Mouse (Mus musculus) left cerebral cortex, adult 9 months (tissue): ENCODE results near the gene Tgfbrap1.

Source experiments
- DNase-seq, 2 experiments: peaks; one replicate each; pipeline ENCODE4 v3.0.0; 2022; ENCODE audit warnings: low spot score in 2 of 2

The Tgfbrap1 gene

DNA sequence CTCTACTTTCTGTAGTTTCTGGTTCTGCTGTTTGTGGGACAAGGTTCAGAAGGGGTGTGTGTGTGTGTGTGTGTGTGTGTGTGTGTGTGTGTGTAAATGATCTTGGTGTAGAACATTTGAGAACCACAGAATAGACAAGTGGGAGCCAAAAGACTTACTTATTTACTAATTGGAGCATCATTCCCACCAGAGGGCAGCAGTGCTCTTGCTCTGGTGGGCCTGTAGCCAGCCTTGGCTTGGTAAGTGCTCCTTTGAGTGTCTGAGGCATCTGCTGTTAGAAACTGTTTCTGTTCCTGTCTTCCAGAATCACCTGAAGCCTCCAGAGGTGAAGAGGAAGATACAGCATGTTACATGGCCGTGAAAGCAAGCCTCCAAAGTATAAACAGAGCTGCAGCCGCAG, 14.4 kb upstream of the Tgfbrap1 start:
- DNase-seq, result peak in 1 of 2 experiments; percentile 83

DNA sequence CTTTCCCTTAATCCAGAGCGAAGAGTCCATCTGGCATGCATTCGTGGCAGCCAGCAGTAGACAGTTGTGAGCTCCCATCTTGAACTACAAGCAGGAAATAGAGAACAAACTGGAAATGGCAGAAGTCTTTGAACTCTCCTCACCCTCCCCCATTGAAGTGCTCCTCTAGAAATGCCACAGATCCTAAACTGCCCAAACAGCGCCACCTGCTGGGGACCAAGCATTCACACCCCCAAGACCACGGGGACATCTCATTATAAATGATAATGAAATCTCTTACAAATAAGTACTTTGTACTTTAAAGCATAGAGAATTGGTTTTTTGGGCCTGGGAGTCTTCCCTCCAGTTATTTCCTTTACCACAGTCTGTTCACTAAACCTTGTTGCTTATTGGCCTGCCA, 12.1 kb upstream of the Tgfbrap1 start:
- peak in 1 of 2 experiments; percentile 36 for DNase-seq

DNA sequence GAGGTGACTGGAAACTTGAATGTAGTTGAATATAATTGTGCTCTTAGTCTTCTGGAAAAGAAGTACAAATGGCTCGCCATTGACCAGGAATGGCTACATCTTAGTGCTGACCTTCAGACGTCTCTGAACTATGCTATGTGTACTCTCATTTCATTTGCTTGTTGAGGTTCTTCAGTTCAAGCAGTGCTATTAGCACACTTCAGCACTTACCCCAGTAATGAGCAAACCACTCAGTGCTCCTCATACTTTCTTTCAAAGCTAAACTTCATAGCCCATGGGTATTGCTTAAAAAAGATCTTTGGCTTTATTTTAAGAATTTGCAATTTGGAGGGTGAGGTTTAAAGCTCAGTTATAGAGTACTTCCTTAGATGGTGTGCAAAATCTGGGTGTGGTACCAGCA, 10.3 kb upstream of the Tgfbrap1 start:
- no peak for DNase-seq

DNA sequence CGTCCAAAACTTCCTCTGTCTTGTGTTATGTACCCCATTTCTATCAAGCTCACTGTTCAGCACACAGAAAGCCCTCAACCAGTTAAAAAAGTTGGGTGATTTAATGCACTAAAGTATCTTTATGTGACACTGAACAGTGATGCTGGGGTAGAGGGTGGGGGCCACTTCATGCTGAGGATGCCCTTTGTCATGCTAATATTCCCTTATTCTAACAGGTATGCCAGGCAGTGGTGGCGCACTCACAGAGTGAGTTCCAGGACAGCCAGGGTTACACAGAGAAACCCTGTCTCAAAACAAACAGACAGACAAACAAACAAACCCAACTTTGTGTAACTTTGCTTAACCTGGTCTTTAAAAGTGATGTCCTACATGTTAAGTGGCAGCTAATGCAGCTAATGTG, 4.2 kb downstream of the Tgfbrap1 start:
- DNase-seq, result no peak

DNA sequence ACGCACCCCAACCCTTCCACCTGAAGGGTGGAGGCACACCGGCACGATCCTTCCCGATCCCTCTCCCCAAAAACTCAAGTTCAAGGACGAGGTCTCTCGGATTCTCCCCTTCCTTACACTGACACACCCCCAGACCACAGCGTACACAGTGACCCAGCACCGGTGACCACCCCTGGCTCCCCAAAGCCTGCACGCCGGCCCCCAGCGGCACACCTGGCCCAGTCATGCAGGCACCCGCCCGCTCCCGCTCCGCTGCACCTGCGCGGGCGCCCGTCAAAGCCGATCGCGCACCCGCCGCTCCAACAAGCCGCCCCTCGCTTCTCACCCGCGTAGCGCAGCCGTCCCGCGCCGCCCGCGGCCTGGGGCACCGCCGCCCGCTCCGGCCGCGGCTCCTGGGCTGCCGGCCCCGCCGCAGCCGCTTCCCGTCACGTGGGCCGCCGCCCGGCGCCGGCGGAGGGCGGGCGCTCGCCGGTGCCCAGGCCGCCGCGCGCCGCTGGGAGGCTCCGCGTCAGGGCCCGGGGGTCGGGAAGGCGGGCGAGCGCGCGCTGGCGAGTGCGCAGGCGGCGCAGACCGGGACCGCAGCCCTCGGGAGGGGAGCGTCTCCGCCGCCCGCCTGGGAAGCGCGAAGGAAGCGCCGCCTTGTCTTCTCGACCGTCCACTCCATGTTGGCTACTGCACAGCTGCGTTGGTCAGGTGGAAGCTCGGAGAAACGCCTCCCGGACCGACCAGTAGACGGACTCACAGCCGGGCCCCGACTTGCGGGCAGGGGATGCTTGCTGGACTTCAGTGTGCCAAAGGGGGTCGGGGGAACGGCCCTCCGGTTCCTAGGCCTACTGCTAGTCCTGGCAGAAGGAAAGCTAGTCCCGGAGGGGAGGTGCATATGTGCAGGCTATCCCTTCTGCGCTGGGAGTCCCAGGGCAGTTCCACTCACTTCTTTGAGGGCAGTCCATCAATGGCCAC, 6.1 kb downstream of the Tgfbrap1 start:
- DNase-seq, result peak in 1 of 2 experiments; percentile 68

DNA sequence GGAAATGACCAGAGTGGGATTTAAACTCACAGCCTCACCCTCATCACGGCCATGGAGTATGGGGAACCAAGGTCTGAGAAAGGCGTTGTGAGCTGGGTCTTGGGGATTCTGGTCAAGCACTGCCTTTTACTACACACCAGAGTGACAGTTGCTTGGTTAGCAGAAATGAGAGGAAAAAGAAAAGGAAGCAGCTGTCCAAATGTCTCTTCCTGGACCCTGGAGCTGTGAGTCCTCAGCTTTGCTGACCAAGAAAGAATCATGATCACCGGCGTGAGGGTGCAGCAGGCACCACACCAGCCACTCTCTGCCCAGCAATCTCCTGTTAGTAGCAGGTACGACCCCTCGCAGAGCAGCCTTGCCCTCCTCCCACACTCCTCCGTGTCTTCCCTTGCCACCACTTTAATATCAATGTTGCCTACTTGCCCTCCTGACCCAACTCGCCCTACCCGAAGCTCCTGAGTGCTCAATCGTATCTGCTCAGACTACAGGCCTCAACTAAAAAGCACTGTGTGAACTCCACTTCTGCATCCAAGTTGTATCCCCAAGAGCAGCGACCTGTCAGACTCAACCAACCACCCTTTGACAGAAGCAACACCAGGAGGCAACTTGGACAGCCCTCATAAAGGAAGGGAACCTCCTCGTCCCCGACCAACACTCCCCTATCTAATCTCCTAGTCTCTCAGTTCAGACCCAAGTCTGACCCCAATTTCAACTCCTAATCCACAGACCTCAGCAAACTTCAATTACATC, 7.0 kb downstream of the Tgfbrap1 start:
- no peak for DNase-seq

DNA sequence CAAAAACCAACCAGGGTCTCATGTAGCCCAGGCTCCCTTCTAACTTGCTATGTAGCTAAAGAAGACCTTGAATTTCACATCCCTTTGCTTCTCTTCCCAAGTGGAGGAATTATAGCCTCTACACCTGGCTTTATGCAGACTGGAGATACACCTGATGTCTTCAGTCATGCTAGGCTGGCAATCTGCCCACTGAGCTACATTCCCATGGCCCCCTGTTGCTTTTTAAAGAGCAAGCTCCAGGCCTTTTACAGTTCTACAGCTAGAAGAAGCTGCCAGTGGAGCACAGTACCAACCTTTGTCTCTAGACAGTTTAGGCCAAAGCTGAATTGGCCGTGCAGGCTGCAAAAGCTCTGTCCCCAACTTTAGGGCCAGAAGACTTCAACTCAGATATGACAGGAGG, 8.0 kb downstream of the Tgfbrap1 start:
- no peak for DNase-seq

DNA sequence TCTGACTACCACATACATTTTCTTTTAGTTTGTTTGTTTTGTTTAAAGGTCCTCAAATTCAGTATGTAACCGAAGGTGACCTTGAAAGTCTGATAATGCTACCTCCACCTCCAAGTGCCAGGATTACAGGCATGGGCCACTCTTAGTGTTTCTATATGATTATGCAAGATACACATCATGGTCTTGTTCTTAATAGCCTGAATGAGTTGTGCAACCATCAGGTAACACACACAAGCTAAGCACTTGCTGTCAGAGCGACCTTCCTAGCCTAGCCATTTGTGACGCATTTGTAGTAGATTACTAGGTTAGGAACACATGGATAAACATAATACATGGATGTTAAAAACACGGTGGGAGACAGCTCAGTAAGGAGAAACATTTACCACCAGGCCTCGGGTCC, 15.5 kb downstream of the Tgfbrap1 start:
- no peak for DNase-seq

DNA sequence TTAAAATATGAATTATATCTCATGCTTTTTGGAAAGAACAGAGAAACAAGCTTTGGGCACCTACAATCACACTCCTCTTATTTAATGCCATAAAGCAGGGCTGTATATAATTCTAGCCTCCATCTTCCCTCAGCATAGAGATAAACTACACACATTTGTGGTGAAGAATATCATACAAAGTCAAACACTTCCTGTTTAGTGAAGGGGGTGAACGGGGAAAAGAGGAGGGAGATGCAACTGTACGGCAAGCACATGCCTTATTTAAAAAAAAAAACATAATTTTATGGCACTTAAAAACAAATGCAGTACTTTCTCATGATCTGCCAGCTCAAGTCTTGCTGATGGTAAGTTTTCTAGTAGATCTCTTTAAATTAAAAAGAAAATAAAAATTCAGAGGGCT, 20.3 kb downstream of the Tgfbrap1 start:
- no peak for DNase-seq

DNA sequence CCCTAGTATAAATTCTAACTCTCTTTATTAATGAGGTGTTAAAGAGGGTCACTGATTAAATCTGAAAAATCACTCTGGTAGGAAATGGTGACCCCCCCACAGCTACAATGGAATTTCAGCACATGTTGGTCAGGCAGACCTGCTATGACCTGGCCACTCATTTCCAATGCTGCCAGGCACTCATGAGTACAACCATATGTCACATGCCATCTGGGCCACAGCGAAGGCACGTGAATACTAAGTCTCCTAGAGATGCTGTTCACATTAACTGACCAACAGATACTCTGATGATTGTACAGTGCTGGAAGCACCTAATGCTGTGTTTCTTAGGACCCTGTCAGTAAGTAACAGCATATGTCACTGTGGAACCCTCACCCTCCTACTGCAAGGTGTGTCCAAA, 23.6 kb downstream of the Tgfbrap1 start:
- no peak for DNase-seq

DNA sequence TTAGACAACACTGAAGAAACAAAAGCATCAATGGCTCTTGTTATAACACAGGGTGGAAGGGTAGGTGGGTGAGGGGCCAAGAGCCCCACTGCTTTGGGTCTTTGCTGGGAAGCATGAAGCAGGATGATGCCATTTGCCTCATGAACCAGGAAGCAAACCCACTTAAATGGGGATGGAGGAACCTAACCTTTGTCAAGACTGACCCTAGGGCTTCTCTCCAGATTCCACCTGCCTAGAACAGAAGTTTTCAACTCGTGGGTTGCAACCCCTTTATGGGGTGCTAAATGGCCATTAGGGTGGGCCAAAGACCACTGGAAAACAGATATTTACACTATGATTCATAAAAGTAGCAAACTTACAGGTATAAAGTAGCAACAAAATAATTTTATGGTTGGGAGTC, 25.9 kb downstream of the Tgfbrap1 start:
- DNase-seq, result no peak

DNA sequence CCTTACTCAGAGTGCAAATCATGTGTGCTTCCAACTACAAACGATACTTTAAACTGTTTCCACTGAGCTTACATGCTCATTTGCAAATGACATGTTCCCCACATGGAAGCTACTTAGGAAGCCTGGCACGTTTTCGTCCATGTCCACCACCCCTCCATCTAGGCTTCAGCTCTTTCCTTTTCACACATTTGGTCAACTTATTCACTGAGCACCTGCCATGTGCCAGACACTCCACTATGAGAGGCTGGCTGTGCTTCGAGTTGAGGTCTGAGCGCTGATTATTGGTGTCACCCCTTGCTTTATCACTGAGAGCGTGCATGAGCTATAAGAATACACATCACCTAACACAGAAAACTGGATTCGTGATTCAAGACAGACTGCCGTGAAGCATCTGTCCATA, 26.4 kb downstream of the Tgfbrap1 start:
- no peak for DNase-seq

DNA sequence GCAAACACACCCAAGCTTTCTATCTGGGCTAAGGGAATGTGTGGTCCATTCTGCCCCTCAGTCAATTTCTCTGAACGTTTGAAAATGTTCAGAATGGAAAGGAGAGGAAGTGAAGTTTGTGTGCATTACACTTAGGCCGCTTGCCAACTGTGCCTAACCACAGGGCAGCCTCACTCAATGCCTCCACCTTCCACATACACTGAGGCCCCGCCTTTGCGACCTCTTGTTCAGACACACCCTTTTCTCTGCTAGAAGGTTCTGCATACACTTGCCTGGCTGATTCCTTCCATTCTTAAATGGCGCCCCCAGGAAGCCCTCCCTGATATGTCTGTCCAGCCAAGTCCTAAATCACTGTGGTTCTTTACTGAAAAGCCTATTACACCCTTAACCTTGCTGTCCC, 27.7 kb downstream of the Tgfbrap1 start:
- DNase-seq, result no peak

DNA sequence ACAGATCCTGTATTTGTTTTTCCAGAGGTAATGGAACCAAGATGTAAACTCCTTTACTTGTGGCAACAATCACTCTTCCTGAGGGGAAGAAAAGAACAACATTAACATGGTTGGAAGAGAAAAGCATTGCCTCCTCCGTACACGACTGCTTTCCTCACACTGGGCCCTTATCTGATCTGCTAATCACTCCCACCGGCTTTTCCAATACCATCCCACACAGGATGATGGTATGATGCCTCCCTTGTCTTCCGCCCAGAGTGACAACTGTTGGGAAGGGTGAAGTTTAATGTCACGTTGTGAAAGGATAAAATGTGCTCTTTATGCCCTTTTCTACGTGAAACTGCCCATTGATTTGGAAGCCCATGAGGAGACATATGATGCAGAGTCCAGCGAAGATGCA, 30.9 kb downstream of the Tgfbrap1 start:
- DNase-seq, result no peak

DNA sequence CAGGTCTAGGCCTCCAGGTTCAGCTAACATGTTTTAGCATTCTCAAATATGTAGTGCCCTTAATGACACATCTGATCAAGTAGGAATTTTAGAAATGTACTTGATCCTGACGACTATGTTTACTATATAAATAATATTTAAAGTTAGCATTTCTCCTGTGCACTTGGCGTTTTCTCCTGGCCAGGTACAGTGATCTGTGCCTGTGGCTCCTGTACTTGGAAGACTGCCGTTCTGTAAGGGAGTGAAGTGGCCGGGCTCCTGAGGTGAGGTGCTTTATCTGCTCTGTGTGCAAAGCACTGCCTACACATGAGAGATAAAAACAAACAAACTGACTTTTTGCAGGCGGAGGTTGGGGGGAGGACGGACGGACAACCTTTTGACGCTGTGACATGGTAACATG, 31.9 kb downstream of the Tgfbrap1 start:
- DNase-seq, result no peak

DNA sequence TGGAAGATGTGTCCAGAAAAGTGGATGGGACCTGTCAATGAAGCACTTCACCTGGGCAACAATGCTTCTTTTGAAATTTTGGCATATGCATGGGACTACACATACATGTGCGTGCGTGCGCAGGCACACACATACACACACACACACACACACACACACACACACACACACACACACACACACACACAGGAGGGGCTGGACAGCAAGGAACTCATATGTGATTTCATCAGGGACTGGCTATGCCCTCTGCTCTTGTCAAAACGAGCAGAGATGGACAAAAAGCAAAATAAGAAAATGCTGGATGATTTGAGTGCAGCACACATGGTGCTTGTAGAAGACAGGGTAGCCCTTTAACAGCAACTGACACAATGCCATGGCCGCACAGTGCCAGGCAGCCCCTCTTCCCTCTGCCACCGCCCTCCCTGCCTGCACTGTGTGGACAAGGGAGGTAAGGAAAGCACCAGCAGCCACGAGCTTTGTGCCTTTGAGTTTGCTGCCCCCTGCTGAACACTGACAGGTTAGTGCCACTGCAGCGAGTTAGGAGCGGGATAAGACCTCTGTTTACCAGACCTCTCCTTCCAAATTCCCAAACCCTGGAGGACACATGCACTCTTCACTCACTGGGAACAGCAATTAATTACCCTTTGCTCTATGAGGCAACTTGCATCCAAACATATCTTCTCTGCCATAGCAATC, 32.7 kb downstream of the Tgfbrap1 start:
- peak in 1 of 2 experiments; percentile 81 for DNase-seq

DNA sequence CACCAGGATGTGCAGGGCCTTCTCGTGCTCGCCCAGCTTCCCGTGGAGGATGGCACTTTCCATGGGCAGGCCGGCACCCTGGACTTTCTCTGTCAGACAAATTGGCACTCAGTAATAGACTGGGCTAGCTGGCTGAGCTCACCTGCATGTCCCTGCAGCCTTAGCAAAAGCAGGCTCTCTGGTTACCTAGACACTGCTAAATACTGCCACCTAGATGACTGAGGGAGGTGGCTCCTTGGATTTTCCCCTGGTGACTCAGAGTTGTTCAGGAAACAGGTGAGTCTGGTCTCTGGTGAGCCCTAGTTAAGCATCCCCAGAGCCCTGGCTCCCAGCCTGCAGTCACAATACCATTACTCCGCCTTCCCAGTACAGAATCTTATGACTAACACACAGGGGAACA, 46.5 kb downstream of the Tgfbrap1 start:
- DNase-seq, result peak in 1 of 2 experiments; percentile 39

DNA sequence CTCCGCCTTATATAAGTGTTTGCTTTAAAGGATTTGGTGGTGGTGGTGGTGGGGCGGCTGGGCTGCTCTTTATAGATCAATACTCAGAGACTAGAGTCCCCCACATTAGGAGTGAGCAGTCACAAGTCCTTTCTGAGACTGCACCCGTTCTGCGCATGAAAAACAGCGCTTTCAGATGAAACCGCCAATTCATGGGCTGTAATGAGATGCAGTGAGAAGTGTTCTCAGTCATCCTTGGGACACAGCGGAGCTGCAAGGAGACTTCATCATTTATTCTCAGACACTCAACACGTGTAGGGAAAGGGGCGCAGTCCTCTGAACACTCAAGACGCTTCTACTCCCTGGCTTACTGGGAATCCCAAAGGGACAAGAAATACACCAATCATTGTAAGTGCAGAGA, 50.6 kb downstream of the Tgfbrap1 start:
- peak in 1 of 2 experiments; percentile 39 for DNase-seq

DNA sequence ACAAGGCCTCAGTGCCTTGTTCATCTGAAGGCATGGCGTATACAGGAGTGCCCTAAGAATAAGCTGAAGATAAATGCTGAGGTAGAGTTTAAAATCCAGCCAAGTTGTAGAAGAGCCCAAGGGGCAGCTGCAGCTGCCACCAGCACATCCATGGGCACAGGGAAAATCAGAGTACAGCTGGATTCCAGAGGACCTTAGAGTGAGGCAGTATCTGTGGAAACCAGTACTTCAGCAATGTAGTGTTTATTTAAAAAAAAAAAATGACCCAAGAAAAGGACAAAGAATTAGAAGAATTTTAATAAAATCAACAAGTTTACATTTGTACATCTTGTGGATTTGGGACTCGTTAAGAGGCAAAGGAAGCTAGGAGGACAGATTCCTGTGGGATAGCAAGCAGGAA, 51.4 kb downstream of the Tgfbrap1 start:
- DNase-seq, result no peak

DNA sequence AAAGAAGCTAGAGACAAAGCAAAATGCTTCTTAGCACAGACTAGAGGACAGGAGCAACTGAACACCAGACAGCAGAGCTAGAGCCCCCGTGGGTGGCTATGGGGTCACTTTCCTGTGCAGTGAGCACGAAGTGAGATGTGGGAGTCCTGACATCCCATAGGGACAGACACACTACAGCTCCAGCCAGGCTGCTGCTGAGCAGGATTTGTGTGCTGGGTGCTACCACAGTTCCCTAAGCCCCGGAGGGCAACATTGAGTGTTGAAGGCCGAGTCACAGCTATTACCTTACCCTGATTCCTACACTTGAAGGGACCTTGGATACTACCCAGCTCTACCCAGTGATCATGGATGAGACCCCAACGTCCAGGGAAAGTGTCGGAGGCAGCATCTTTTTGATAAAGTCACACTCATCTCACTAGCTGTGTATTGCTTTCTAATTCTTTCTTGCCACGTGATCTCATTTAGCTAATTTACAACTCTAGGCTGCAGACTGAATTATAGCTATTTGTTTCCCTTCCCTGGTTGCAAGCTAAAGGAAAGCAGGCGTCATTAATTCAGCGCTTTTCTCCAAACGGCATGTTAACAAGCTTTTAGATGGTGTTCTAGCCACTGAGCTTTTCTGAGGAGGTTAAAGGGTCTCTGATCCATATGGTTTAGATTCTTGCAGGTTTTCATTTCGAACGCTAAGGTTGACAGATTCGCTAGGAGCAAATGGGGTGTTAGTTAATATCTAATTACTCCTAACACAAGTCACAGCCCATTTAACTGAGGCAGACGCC, 53.0 kb downstream of the Tgfbrap1 start:
- DNase-seq, result no peak

DNA sequence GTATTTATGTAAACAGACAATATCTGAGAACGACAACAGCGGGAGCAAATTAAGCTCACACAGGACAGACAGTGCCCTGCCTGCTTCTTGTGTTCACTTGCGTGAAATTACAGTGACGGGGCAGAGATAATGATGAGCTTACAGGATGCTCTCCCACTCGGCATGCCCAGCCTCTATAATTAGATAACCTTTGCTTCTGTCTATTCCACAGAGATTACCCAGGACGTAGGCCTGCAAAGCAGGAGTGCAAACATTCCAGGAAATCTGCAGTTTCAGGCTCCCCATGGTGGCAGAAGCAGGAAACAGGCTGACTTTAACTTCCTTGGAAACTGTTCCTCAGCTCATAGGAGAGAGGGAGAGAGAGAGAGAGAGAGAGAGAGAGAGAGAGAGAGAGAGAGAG, 56.2 kb downstream of the Tgfbrap1 start:
- no peak for DNase-seq

DNA sequence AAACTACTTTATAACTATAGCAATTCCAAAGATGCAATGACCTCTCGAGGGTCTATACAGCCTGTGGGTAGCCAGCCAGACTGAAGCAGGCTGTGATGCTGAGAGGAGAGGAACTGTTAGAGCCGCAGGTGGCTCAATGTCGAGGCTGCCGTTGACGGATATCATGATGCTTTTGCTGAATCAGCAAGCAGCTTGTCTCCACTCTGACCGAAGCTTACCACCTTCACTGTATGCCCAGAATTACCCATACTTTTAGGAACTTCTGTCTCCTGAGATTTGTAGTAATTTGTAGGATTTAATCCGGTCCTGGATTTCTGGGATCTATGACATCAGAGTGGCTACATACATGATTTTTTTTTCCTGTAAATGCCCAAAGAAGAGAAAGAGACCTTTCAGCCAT, 62.4 kb downstream of the Tgfbrap1 start:
- no peak for DNase-seq
